Mouse (Mus musculus): ENCODE measurements around the gene Alkbh2.

DNA sequence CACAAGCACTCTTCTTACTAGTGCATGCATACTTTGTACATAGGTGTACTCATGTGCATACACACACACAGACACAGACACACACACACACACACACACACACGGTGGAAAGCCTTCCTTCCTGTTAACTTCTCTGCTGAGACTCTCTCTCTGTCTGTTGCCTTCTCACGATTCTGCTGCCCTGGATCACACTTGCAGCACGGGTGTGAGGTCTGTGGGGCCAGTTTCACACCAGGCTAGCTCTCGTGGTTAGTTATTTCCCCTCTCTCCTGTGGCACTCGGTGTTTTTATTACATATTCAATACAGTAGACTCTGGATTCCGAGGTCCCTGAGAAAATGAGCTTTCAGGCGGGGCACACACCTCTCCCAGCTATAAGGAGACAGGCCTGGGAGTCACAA is 11.4 kb downstream of the Alkbh2 start:
- no peak for TF ChIP-seq CTCF (IDR thresholded peaks at IDR 0.05; ENCODE audit: insufficient read depth, low read length)
- no peak for TF ChIP-seq POLR2A (IDR thresholded peaks at IDR 0.05; ENCODE audit: borderline replicate concordance, extremely low read depth, low read depth, low read length)

All from lung, adult 2 months (tissue).